ENCODE assay signal across 9 mouse cellular contexts in genomic region chr4:154634001-154634400, GRCm38 (mm10). TPM values are rescaled to one million over a fixed set of nuclear protein-coding genes. Genes with fewer than 3 reads are reported as not detected.
DNase-seq lines count a peak whose midpoint lies in the region; ATAC-seq and TF ChIP-seq lines count a peak whose summit lies in the region.
"Had no signal": no experiment of that assay in that cellular context is flagged by ENCODE, and none has a peak within 500 bp of the region (broad histone marks: within the 10 kb centered on the region; RNA-seq: fewer than 3 reads in every experiment).

No protein-coding gene starts in this region.

- DNase-seq in kidney, adult 11 months = no peak
- no peak for DNase-seq in forebrain, embryonic 11.5 days (ENCODE audit: low spot score)
- DNase-seq in spleen, postnatal 4 days (ENCODE audit: low spot score in 2 of 2) = no peak
- no peak for DNase-seq in gastrocnemius, postnatal 14 days
- DNase-seq in gastrocnemius, adult 8-10 months (ENCODE audit: low spot score in 2 of 2) = no peak

- H3K4me1 ChIP-seq in kidney, embryonic 14.5 days (ENCODE audit: control insufficient read depth, insufficient read depth, low read length) = peaks cover 13% of the 10 kb centered on the region; the same call in 1 of the 2 replicates
- peaks cover 30% of the 10 kb centered on the region for H3K4me1 ChIP-seq in forebrain, embryonic 11.5 days (replicated peaks; ENCODE audit: control insufficient read depth, insufficient read depth, low read length)
- no peaks in the 10 kb centered on the region for H3K4me1 ChIP-seq in intestine, postnatal 0 days (replicated peaks; ENCODE audit: control insufficient read depth, insufficient read depth, low read length)
- H3K4me1 ChIP-seq in neural tube, embryonic 12.5 days = peaks cover 66% of the 10 kb centered on the region

- ATAC-seq in kidney, embryonic 14.5 days (ENCODE audit: low FRiP score, low TSS enrichment) = no peak
- no peak for ATAC-seq in forebrain, embryonic 11.5 days (replicated peaks; ENCODE audit: low FRiP score)
- ATAC-seq in intestine, postnatal 0 days = no peak
- ATAC-seq in neural tube, embryonic 12.5 days (ENCODE audit: low FRiP score, low read depth) = no peak

- H3K27me3 ChIP-seq in kidney, embryonic 14.5 days (ENCODE audit: control insufficient read depth, insufficient read depth, low read length) = peaks cover 87% of the 10 kb centered on the region
- peaks cover 21% of the 10 kb centered on the region for H3K27me3 ChIP-seq in forebrain, embryonic 11.5 days (ENCODE audit: control insufficient read depth, insufficient read depth, low read length)
- H3K27me3 ChIP-seq in intestine, postnatal 0 days (replicated peaks; ENCODE audit: control insufficient read depth, insufficient read depth, low read length) = peaks cover 52% of the 10 kb centered on the region
- H3K27me3 ChIP-seq in neural tube, embryonic 12.5 days (replicated peaks) = peaks cover 87% of the 10 kb centered on the region

- peak overlapping the region; percentile 90 for H3K4me2 ChIP-seq in kidney, embryonic 14.5 days (replicated peaks; ENCODE audit: low read depth, low read length)
- peak overlapping the region; percentile 93 for H3K4me2 ChIP-seq in forebrain, embryonic 11.5 days (ENCODE audit: low read depth, low read length, severe bottlenecking)
- H3K4me2 ChIP-seq in intestine, postnatal 0 days (replicated peaks; ENCODE audit: low read depth) = peak overlapping the region; percentile 92
- H3K4me2 ChIP-seq in neural tube, embryonic 12.5 days (replicated peaks) = peak overlapping the region; percentile 88

- intact Hi-C loops in gastrocnemius, postnatal 14 days (cut with DNase I; ENCODE audit: low total_unique reads) = no loop called here

- H3K9ac ChIP-seq in kidney, embryonic 14.5 days (ENCODE audit: low read depth, low read length) = peak overlapping the region; percentile 82
- peak overlapping the region; percentile 96 for H3K9ac ChIP-seq in forebrain, embryonic 11.5 days (ENCODE audit: low read length)
- 0 out of 2 replicates have a peak overlapping the region, but pooled peaks have one; percentile 63 for H3K9ac ChIP-seq in intestine, postnatal 0 days (ENCODE audit: low read depth, low read length)
- H3K9ac ChIP-seq in neural tube, embryonic 12.5 days = peak overlapping the region; percentile 33; the same call in 1 of the 2 replicates

- H3K27ac ChIP-seq in kidney, embryonic 14.5 days (ENCODE audit: low read depth, low read length) = peak overlapping the region; percentile 56; the same call in 1 of the 2 replicates
- H3K27ac ChIP-seq in forebrain, embryonic 11.5 days (ENCODE audit: low read depth, low read length) = no peak overlapping the region
- H3K27ac ChIP-seq in intestine, postnatal 0 days (ENCODE audit: low read depth, low read length) = peak overlapping the region; percentile 87; the same call in 1 of the 2 replicates
- H3K27ac ChIP-seq in neural tube, embryonic 12.5 days = no peak overlapping the region
- H3K27ac ChIP-seq: macrophage had no signal

- no peak for TF ChIP-seq CTCF in intestine, postnatal 0 days (IDR thresholded peaks at IDR 0.05; ENCODE audit: low read depth)

- 32% methylated on average over 3 of the region's 3 CpGs for WGBS in kidney, embryonic 14.5 days
- WGBS in forebrain, embryonic 11.5 days = 23% methylated on average over 3 of the region's 3 CpGs
- WGBS in intestine, postnatal 0 days = 55% methylated on average over 3 of the region's 3 CpGs
- WGBS in neural tube, embryonic 12.5 days = 32% methylated on average over 3 of the region's 3 CpGs

- peak overlapping the region; percentile 65 for H3K4me3 ChIP-seq in kidney, embryonic 14.5 days (ENCODE audit: low read length)
- peak overlapping the region; percentile 78 for H3K4me3 ChIP-seq in forebrain, embryonic 11.5 days (ENCODE audit: low read depth, low read length)
- peak overlapping the region; percentile 82 for H3K4me3 ChIP-seq in intestine, postnatal 0 days (ENCODE audit: low read depth, low read length)
- H3K4me3 ChIP-seq in neural tube, embryonic 12.5 days = peak overlapping the region; percentile 58

- H3K36me3 ChIP-seq in kidney, embryonic 14.5 days (ENCODE audit: control insufficient read depth, insufficient read depth, low read length) = no peaks in the 10 kb centered on the region
- no peaks in the 10 kb centered on the region for H3K36me3 ChIP-seq in forebrain, embryonic 11.5 days (ENCODE audit: control insufficient read depth, insufficient read depth, low read length)
- no peaks in the 10 kb centered on the region for H3K36me3 ChIP-seq in intestine, postnatal 0 days (ENCODE audit: control insufficient read depth, insufficient read depth)
- H3K36me3 ChIP-seq in neural tube, embryonic 12.5 days = no peaks in the 10 kb centered on the region

- H3K9me3 ChIP-seq in kidney, embryonic 14.5 days (ENCODE audit: control insufficient read depth, low read length) = no peaks in the 10 kb centered on the region
- H3K9me3 ChIP-seq in forebrain, embryonic 11.5 days (ENCODE audit: control insufficient read depth, low read length) = no peaks in the 10 kb centered on the region
- no peaks in the 10 kb centered on the region for H3K9me3 ChIP-seq in intestine, postnatal 0 days (ENCODE audit: control insufficient read depth)
- H3K9me3 ChIP-seq in neural tube, embryonic 12.5 days = no peaks in the 10 kb centered on the region

RNA-seq across cellular contexts. Expression of gene Prdm16, which starts 2.7 kb away (rescaled TPM):
- polyA plus RNA-seq in kidney, embryonic 14.5 days (2014; fragmentation: Nextera tagmentation; extraction: Ambion mirVana) = 13.5 and 25.4 TPM in 2 replicates
- polyA plus RNA-seq in forebrain, embryonic 11.5 days (2014; fragmentation: Nextera tagmentation; extraction: Ambion mirVana) = 44.7 and 49.3 TPM in 2 replicates
- 8.7 and 9.0 TPM in 2 replicates for polyA plus RNA-seq in intestine, postnatal 0 days (2015; fragmentation: Nextera tagmentation; extraction: Ambion mirVana)
- polyA plus RNA-seq in neural tube, embryonic 12.5 days (2016; fragmentation: Nextera tagmentation; extraction: Ambion mirVana) = 12.9 and 13.4 TPM in 2 replicates
- 1 to 10 TPM; 1.2 to 3.5 TPM for total RNA-seq in gastrocnemius, postnatal 14 days (2021)
- total RNA-seq in gastrocnemius, adult 8-10 months (2022) = 1 to 10 TPM in 3 of 4 experiments, under 1 TPM in 1; 0.73 to 3.1 (median 1.4) TPM

RNA-seq across cellular contexts. Expression of gene Actrt2, which starts 33.7 kb away (rescaled TPM):
- not detected in 2 replicates for polyA plus RNA-seq in kidney, embryonic 14.5 days (2014; fragmentation: Nextera tagmentation; extraction: Ambion mirVana)
- polyA plus RNA-seq in forebrain, embryonic 11.5 days (2014; fragmentation: Nextera tagmentation; extraction: Ambion mirVana) = not detected in 2 replicates
- not detected in 2 replicates for polyA plus RNA-seq in intestine, postnatal 0 days (2015; fragmentation: Nextera tagmentation; extraction: Ambion mirVana)
- not detected in 2 replicates for polyA plus RNA-seq in neural tube, embryonic 12.5 days (2016; fragmentation: Nextera tagmentation; extraction: Ambion mirVana)
- not detected for total RNA-seq in gastrocnemius, postnatal 14 days (2021)
- total RNA-seq in gastrocnemius, adult 8-10 months (2022) = not detected
- polyA plus RNA-seq: macrophage had no signal

Comparison
In these comparisons a context has a peak if more than half of its experiments do, and no peak if none do; other contexts are left out.
1. H3K27ac ChIP-seq: peak in kidney, embryonic 14.5 days (single experiment) and intestine, postnatal 0 days (single experiment); none in forebrain, embryonic 11.5 days (single experiment) and neural tube, embryonic 12.5 days (single experiment).
2. H3K9ac ChIP-seq: peak in every context shown above with its lines; median percentile 96 in forebrain, embryonic 11.5 days; 82 in kidney, embryonic 14.5 days; 63 in intestine, postnatal 0 days; 33 in neural tube, embryonic 12.5 days.
3. Peak in every context shown above with its lines, with median percentiles within 50 percentile points of each other: H3K4me2 ChIP-seq and H3K4me3 ChIP-seq.